Mouse (Mus musculus): Measurements from ENCODE around the gene Fads2. TPM values are rescaled to one million over a fixed set of nuclear protein-coding genes. Genes with fewer than 3 reads are reported as not detected.
A peak's percentile ranks its signal among the peaks of the same experiment; 100 is the strongest.

The Fads2 gene
- total and polyA plus RNA-seq, 2 experiments: 284 to 618 TPM

GRCm38 (mm10) chr19:10013913-10014312, 87.6 kb downstream of the Fads2 start:
- no peak for DNase-seq (ENCODE audit: extremely low read depth, low read depth, low spot score)
- WGBS: 72% methylated on average over 5 of the region's 5 CpGs
- TF ChIP-seq CTCF (IDR thresholded peaks at IDR 0.05; ENCODE audit: low read depth, low read length) (no peak), POLR2A (IDR thresholded peaks at IDR 0.05; ENCODE audit: extremely low read depth, insufficient read depth, low read length) (no peak)
- Histone ChIP-seq H3K27ac (replicated peaks; ENCODE audit: insufficient read depth, low read depth, low read length) (peak overlapping the region; percentile 6; the same call in 1 of the 2 replicates), H3K4me3 (ENCODE audit: insufficient read depth, low read depth, low read length) (no peak overlapping the region), H3K27me3 (ENCODE audit: control insufficient read depth, insufficient read depth, low read length) (no peaks in the 10 kb centered on the region), H3K4me1 (ENCODE audit: control insufficient read depth, insufficient read depth, low read length) (peaks cover 2% of the 10 kb centered on the region), H3K36me3 (ENCODE audit: control insufficient read depth, insufficient read depth, low read length) (no peaks in the 10 kb centered on the region), H3K79me2 (ENCODE audit: control insufficient read depth, insufficient read depth, low read length) (no peaks in the 10 kb centered on the region), H3K9ac (ENCODE audit: low read depth, low read length) (no peak overlapping the region)

GRCm38 (mm10) chr19:10013348-10013747, 88.2 kb downstream of the Fads2 start:
- H3K9ac ChIP-seq (ENCODE audit: low read depth, low read length): no peak overlapping the region
- TF ChIP-seq POLR2A (IDR thresholded peaks at IDR 0.05; ENCODE audit: extremely low read depth, insufficient read depth, low read length) (no peak), CTCF (IDR thresholded peaks at IDR 0.05; ENCODE audit: low read depth, low read length) (no peak)
- H3K4me3 ChIP-seq (ENCODE audit: insufficient read depth, low read depth, low read length): no peak overlapping the region
- DNase-seq (ENCODE audit: extremely low read depth, low read depth, low spot score): no peak
- peak overlapping the region; percentile 6 for H3K27ac ChIP-seq (replicated peaks; ENCODE audit: insufficient read depth, low read depth, low read length)
- no peaks in the 10 kb centered on the region for H3K36me3 ChIP-seq (ENCODE audit: control insufficient read depth, insufficient read depth, low read length)
- H3K27me3 ChIP-seq (ENCODE audit: control insufficient read depth, insufficient read depth, low read length): no peaks in the 10 kb centered on the region
- 68% methylated on average over 3 of the region's 3 CpGs for WGBS
- no peaks in the 10 kb centered on the region for H3K79me2 ChIP-seq (ENCODE audit: control insufficient read depth, insufficient read depth, low read length)
- H3K4me1 ChIP-seq (ENCODE audit: control insufficient read depth, insufficient read depth, low read length): peaks cover 2% of the 10 kb centered on the region

- no peak for DNase-seq (ENCODE audit: extremely low read depth, low read depth, low spot score)
- Histone ChIP-seq H3K4me1 (ENCODE audit: control insufficient read depth, insufficient read depth, low read length) (peaks cover 2% of the 10 kb centered on the region), H3K79me2 (ENCODE audit: control insufficient read depth, insufficient read depth, low read length) (no peaks in the 10 kb centered on the region), H3K4me3 (ENCODE audit: insufficient read depth, low read depth, low read length) (no peak overlapping the region), H3K36me3 (ENCODE audit: control insufficient read depth, insufficient read depth, low read length) (no peaks in the 10 kb centered on the region), H3K27ac (replicated peaks; ENCODE audit: insufficient read depth, low read depth, low read length) (peak overlapping the region; percentile 7; the same call in 1 of the 2 replicates), H3K27me3 (ENCODE audit: control insufficient read depth, insufficient read depth, low read length) (no peaks in the 10 kb centered on the region), H3K9ac (ENCODE audit: low read depth, low read length) (no peak overlapping the region)
- TF ChIP-seq CTCF (IDR thresholded peaks at IDR 0.05; ENCODE audit: low read depth, low read length) (no peak), POLR2A (IDR thresholded peaks at IDR 0.05; ENCODE audit: extremely low read depth, insufficient read depth, low read length) (no peak)
- 30% methylated on average over 6 of the region's 6 CpGs for WGBS
Measured at GRCm38 (mm10) chr19:10012827-10013278, 88.7 kb downstream of the Fads2 start.

Other genes with a start within 250 kb of the Fads2 start
- 1.9 and 2.4 TPM in 2 replicates for gene Incenp, start 202.2 kb downstream of the Fads2 start, total RNA-seq (2014; rRNA removed)
- 0.76 and 1.4 TPM in 2 replicates for gene Incenp, start 202.2 kb downstream of the Fads2 start, polyA plus RNA-seq (2012; rRNA removed)
- gene Fth1, start 121.1 kb downstream of the Fads2 start, total RNA-seq (2014; rRNA removed): 1,154 and 1,241 TPM in 2 replicates
- 7,340 and 8,771 TPM in 2 replicates for gene Fth1, start 121.1 kb downstream of the Fads2 start, polyA plus RNA-seq (2012; rRNA removed)
- not detected in 2 replicates for gene Best1, start 100.1 kb downstream of the Fads2 start, total RNA-seq (2014; rRNA removed)
- gene Best1, start 100.1 kb downstream of the Fads2 start, polyA plus RNA-seq (2012; rRNA removed): 0.05 TPM in 1 of 2 replicates, not detected in the other
- gene Rab3il1, start 100.1 kb downstream of the Fads2 start, total RNA-seq (2014; rRNA removed): 3.1 and 4.0 TPM in 2 replicates
- 3.1 and 3.8 TPM in 2 replicates for gene Rab3il1, start 100.1 kb downstream of the Fads2 start, polyA plus RNA-seq (2012; rRNA removed)
- 1.4 and 2.8 TPM in 2 replicates for gene Fads3, start 60.2 kb downstream of the Fads2 start, total RNA-seq (2014; rRNA removed)
- 4.8 TPM in 2 replicates for gene Fads3, start 60.2 kb downstream of the Fads2 start, polyA plus RNA-seq (2012; rRNA removed)
- 238 and 300 TPM in 2 replicates for gene Fads1, start 81.1 kb upstream of the Fads2 start, total RNA-seq (2014; rRNA removed)
- gene Fads1, start 81.1 kb upstream of the Fads2 start, polyA plus RNA-seq (2012; rRNA removed): 297 and 352 TPM in 2 replicates
- 41.1 and 63.0 TPM in 2 replicates for gene Tmem258, start 102.3 kb upstream of the Fads2 start, total RNA-seq (2014; rRNA removed)
- gene Tmem258, start 102.3 kb upstream of the Fads2 start, polyA plus RNA-seq (2012; rRNA removed): 80.0 and 133 TPM in 2 replicates
- 3.0 and 4.6 TPM in 2 replicates for gene Fen1, start 102.4 kb upstream of the Fads2 start, total RNA-seq (2014; rRNA removed)
- gene Fen1, start 102.4 kb upstream of the Fads2 start, polyA plus RNA-seq (2012; rRNA removed): 2.3 and 2.5 TPM in 2 replicates
- gene Myrf, start 139.0 kb upstream of the Fads2 start, total RNA-seq (2014; rRNA removed): 3.0 and 5.3 TPM in 2 replicates
- 23.4 and 31.4 TPM in 2 replicates for gene Myrf, start 139.0 kb upstream of the Fads2 start, polyA plus RNA-seq (2012; rRNA removed)
- 0.18 and 0.40 TPM in 2 replicates for gene Dagla, start 203.1 kb upstream of the Fads2 start, total RNA-seq (2014; rRNA removed)
- 0.63 and 0.93 TPM in 2 replicates for gene Dagla, start 203.1 kb upstream of the Fads2 start, polyA plus RNA-seq (2012; rRNA removed)